Mouse (Mus musculus) liver, embryonic 12.5 days (tissue): Measurements from ENCODE around the gene Snph. TPM values are rescaled to one million over a fixed set of nuclear protein-coding genes. Genes with fewer than 3 reads are reported as not detected.

Source experiments
- ATAC-seq: fragments of 200-750 bp; cut with Nextera tagmentation; 2 replicates; pipeline ENCODE4 v1.8.0; 2017; ENCODE audit warnings: moderate number of reproducible peaks, mild to moderate bottlenecking, moderate library complexity
- H3K27ac ChIP-seq: fragments of 300-500 bp; sonication (generic); 2 replicates; pipeline ENCODE4 v1.5.1; 2016; ENCODE audit warnings: mild to moderate bottlenecking
- H3K27me3 ChIP-seq: fragments of 300-500 bp; sonication (generic); replicated peaks from 2 replicates; pipeline ENCODE4 v1.6.1; 2016; ENCODE audit warnings: mild to moderate bottlenecking, moderate library complexity
- H3K36me3 ChIP-seq: fragments of 300-500 bp; sonication (generic); 2 replicates; pipeline ENCODE4 v1.6.1; 2016; ENCODE audit warnings: mild to moderate bottlenecking, moderate library complexity
- H3K4me1 ChIP-seq: fragments of 300-500 bp; sonication (generic); 2 replicates; pipeline ENCODE4 v1.6.1; 2016
- H3K4me2 ChIP-seq: fragments of 300-500 bp; sonication (generic); 2 replicates; pipeline ENCODE4 v1.6.1; 2016; ENCODE audit warnings: mild to moderate bottlenecking, moderate library complexity
- H3K4me3 ChIP-seq: fragments of 300-500 bp; sonication (generic); 2 replicates; pipeline ENCODE4 v1.5.1; 2016; ENCODE audit warnings: mild to moderate bottlenecking, moderate library complexity
- H3K9ac ChIP-seq: fragments of 300-500 bp; sonication (generic); 2 replicates; pipeline ENCODE4 v1.6.1; 2016; ENCODE audit warnings: mild to moderate bottlenecking, moderate library complexity
- H3K9me3 ChIP-seq: fragments of 300-500 bp; sonication (generic); replicated peaks from 2 replicates; pipeline ENCODE4 v1.6.1; 2016; ENCODE audit warnings: mild to moderate bottlenecking, moderate library complexity
- WGBS: fragments of 180-500 bp; shearing (Covaris S2); methylation state at CpG from one replicate; pipeline ENCODE4 v1.1.7; 2016; ENCODE audit not compliant: insufficient replicate concordance; 5-methylcytosine and 5-hydroxymethylcytosine counted together
- polyA plus RNA-seq: library from polyadenylated mRNA; unstranded; fragments of >200 nt; fragmentation: Nextera tagmentation; extraction: Ambion mirVana; gene quantifications from 2 replicates; pipeline ENCODE4 v1.2.1, GENCODE M21; 2016

The Snph gene
- 0.04 TPM in 2 replicates for polyA plus RNA-seq

DNA sequence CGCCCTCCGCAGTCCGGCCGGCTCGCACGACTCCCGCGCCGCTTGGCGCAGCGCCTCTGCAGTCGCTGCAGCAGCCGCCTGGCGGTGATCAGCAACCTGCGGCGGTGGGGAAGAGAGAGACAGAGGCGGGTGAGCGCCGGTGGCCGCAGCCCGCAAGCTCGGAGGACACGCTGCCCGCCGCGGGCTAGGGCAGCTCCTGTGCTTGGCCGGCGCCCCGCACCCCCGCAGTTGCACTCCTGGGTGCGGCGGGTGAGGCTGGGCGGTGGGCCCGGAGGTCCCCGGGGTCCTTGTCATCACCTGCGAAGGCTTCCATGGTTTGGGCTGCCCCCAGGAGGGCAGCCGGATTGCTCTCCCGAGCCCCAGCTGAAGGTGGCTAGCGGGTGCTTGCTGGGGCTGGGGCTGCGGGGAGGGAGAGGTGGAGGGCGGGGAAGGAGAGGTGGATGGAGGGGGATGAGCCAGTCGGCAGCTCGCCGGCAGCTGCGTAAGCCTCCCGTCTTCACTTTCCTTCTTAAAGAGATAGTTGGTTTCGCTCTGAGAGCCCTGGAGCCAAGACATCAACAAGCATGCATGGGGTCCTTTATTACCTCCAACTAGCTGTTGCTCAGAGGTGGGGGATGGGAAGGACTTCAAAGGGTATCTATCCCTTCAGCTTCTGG lies at the start of gene Snph:
Gene Snph (minus strand): TSS at position 435 of the 656 bp plus-strand sequence.
- ATAC-seq: 0 out of 2 replicates have a peak, but pooled peaks have one; percentile 32
- H3K27ac ChIP-seq: no peak within 1 kb of the TSS
- H3K4me2 ChIP-seq: peak within 1 kb of the TSS; percentile 69
- H3K9me3 ChIP-seq: no peaks in the 10 kb centered on the region
- H3K4me1 ChIP-seq: no peaks in the 10 kb centered on the region
- H3K4me3 ChIP-seq: peak within 1 kb of the TSS; percentile 50
- WGBS: under 1% methylated on average over 44 of the region's 47 CpGs
- H3K36me3 ChIP-seq: no peaks in the 10 kb centered on the region
- H3K27me3 ChIP-seq: peaks cover 56% of the 10 kb centered on the region
- H3K9ac ChIP-seq: no peak within 1 kb of the TSS

DNA sequence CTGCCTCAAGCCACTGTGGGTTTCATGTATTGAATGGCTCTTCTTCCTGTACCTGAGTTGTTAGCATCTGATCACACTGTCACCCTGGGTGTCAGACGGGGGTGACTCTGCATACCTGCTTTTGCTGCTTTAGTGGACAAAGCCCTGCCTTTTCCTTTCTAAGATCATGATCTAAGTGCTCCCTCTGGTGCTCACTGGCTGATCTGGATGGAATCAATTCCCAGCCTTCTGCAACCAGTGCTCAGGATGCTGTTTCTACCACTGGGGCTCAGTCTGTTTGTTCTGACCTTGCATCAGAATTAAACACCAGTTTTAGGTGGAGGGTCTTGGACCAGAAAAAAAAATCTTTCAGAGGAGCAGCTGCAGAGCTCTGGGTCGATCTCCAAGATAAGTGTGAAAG lies 43.8 kb upstream of the Snph start:
- no peak overlapping the region for H3K4me2 ChIP-seq
- no peaks in the 10 kb centered on the region for H3K9me3 ChIP-seq
- H3K4me3 ChIP-seq: no peak overlapping the region
- H3K27me3 ChIP-seq: peaks cover 3% of the 10 kb centered on the region; the same call in 1 of the 2 replicates
- H3K4me1 ChIP-seq: no peaks in the 10 kb centered on the region
- no peaks in the 10 kb centered on the region for H3K36me3 ChIP-seq
- no peak overlapping the region for H3K9ac ChIP-seq
- 40% methylated on average over 2 of the region's 2 CpGs for WGBS
- no peak for ATAC-seq
- H3K27ac ChIP-seq: no peak overlapping the region

DNA sequence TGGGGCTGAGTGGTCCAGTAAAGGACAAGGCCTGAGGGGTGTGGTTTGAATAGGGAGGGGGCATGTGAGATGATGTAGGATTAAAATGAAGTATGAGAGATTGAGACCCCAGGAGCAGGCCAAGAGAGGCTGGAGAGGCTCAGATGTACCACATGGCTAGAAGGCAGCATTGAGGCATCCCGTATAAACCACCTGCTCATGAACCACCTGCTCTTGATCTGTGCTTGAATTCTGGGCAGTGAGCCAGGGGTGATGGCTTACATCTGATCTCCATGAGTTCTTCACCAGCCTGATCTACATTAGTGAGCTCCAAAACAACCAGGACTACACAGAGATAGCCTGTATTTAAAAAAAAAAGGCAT lies 38.6 kb upstream of the Snph start:
- Histone ChIP-seq H3K4me1 (peaks cover 9% of the 10 kb centered on the region), H3K4me2 (no peak overlapping the region), H3K36me3 (no peaks in the 10 kb centered on the region), H3K27ac (no peak overlapping the region), H3K9me3 (no peaks in the 10 kb centered on the region), H3K9ac (no peak overlapping the region), H3K4me3 (no peak overlapping the region), H3K27me3 (peaks cover 19% of the 10 kb centered on the region)
- 68% methylated on average over 1 of the region's 1 CpGs for WGBS
- ATAC-seq: no peak

DNA sequence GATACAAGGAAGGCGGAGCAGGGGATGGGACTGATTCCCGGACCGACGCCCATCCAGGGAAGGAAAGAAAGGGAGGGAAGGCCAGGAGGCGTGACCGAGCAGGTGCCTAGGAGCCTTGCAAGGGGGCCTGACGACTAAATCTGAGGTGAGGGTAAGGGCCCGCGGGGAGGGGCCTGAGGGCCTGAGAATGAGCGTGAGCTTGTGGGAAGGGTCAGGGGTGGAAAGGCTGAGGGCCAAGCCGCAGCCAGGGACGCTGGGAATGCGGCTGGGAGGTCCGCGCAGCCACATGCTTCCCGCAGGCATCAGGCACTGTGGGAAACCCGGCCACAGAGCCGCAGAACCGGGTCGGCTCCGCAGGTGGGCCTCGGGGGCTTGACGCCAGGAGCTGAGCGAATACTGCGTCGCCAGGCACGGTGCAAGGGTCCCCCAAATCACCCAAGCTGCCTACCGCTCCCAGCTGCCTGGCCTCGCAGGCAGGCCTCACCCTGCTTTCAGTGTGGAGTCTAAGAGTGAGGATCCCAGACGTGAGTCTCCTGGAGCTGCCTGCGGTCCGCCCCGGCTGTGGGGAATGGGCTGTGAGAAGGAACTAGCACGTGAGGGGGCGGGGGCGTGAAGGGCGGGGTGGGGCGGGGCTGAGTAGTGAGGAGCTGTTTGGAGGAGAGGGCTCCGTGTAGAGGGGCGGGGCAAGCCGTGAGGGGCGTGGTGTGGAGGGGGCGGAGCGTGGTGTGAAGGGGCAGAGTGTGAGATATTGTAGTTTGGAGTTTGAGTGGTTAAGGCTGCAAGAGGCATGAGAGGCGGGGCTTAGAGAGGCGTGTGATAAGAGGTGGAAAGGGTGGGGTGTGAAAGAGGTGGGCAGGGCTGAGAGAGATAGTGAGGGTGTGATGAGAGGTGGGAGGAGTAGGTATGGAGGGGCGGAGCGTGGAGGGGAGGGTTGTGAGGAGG lies 37.9 kb upstream of the Snph start:
- ATAC-seq: peak; percentile 77
- WGBS: 31% methylated on average over 48 of the region's 48 CpGs
- no peak overlapping the region for H3K4me2 ChIP-seq

DNA sequence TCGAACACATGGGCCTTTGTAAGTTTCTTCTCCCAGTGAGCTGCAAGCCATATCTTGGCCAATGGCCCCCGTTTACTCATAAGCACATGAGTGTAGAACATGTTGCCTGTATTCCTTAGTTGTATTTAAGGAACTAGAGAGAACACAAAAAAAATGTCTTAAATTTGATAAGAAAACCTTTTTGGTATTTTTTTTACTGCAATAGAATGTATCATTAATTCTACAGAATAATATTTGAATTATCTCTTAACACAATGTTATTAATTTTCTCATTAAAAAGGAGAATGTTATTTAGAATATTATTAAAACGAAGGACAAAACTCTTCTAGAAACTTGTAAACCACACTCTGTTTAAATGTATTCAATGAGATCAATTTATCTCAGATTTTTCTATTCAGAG lies 36.0 kb upstream of the Snph start, which contains the start of gene Rad21l:
Gene Rad21l (minus strand): TSS at position 101 of the 400 bp plus-strand sequence.
- no peak within 1 kb of the TSS for H3K4me2 ChIP-seq
- H3K9me3 ChIP-seq: no peaks in the 10 kb centered on the region
- peaks cover 9% of the 10 kb centered on the region for H3K4me1 ChIP-seq
- no peak within 1 kb of the TSS for H3K27ac ChIP-seq
- H3K4me3 ChIP-seq: no peak within 1 kb of the TSS
- H3K36me3 ChIP-seq: no peaks in the 10 kb centered on the region
- no peak within 1 kb of the TSS for H3K9ac ChIP-seq
- peaks cover 19% of the 10 kb centered on the region for H3K27me3 ChIP-seq
- no peak for ATAC-seq
- 42% methylated on average over 3 of the region's 3 CpGs for WGBS

More for the DNA sequence above, 37.9 kb upstream of the Snph start:
- Histone ChIP-seq H3K27ac (no peak overlapping the region), H3K9me3 (no peaks in the 10 kb centered on the region), H3K4me1 (peaks cover 9% of the 10 kb centered on the region), H3K4me3 (no peak overlapping the region), H3K27me3 (peaks cover 19% of the 10 kb centered on the region), H3K9ac (no peak overlapping the region), H3K36me3 (no peaks in the 10 kb centered on the region)

DNA sequence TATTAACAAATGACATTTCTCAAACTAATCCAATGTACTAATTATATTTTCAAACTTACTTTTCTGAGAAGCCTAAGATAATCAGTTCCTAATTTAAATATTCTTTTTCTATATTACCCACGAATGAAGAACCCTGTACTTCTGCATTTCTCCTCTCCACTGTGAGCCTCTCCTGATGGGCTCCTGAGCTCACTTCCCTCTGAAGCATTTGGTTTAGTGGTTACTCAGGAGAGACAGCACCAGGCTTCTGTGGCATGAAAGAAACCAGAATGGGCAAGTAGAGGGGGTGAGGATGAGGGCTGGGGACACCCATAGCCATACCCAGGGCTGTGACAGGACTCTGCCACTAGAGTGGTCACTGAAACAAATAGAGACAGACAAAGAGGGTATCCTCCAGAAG lies 19.7 kb upstream of the Snph start:
- Histone ChIP-seq H3K9ac (no peak overlapping the region), H3K27me3 (no peaks in the 10 kb centered on the region), H3K4me1 (no peaks in the 10 kb centered on the region), H3K9me3 (no peaks in the 10 kb centered on the region), H3K4me3 (no peak overlapping the region), H3K4me2 (no peak overlapping the region), H3K27ac (no peak overlapping the region), H3K36me3 (no peaks in the 10 kb centered on the region)
- no peak for ATAC-seq
- WGBS: 14% methylated on average over 1 of the region's 1 CpGs

DNA sequence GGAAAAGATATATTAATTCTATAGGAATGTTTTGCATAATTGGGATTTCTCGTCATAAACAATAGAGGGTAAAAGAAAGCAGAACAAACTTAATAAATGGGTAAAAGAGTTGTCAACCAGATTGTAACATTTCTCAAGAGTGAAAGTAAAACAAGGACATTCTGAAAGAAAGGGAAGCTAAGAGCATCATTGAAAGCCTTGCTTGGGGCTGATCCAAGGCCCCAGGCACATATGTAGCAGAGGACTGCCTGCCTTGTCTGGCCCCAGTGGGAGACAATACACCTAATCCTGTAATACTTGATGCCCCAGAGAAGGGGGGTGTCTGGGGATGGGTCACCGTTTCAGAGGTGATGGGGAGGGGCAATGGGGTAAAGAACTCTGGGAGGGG lies 3.6 kb upstream of the Snph start:
- 60% methylated on average over 2 of the region's 2 CpGs for WGBS
- Histone ChIP-seq H3K4me1 (no peaks in the 10 kb centered on the region), H3K4me2 (no peak overlapping the region), H3K4me3 (no peak overlapping the region), H3K9ac (no peak overlapping the region), H3K36me3 (no peaks in the 10 kb centered on the region), H3K9me3 (no peaks in the 10 kb centered on the region), H3K27me3 (peaks cover 33% of the 10 kb centered on the region), H3K27ac (no peak overlapping the region)
- ATAC-seq: no peak

DNA sequence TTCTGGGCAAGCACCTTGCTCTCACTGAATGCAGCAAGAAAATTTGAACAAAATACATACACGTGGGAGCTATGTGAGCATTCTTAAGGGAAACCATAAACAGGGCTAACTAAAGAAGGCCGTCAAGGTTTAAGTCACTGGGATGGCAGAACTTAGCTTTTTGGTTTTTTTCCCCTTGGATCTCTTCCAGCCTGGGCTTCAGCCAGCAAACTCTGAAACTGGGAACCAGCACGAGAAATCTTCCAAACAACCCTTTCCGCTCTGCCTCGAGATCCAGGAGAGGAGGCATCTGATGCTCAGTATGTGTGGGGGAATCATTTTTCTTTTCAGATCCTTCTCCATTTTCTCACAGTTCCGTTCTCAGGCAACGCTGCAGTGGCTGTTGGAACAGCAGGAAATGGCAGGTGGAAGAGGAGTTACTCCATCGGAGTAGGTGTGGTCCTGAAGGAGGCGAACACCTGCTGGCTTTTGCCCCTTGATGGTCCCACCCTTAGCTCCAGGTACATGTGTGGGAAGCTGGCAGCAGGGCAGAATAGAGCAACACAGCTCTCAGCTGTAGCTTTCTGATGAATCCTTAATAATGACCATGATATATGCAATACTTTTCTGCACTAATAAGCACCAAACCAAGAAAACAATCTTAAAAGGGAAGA lies 3.1 kb upstream of the Snph start:
- peaks cover 38% of the 10 kb centered on the region for H3K27me3 ChIP-seq
- H3K4me3 ChIP-seq: no peak overlapping the region
- H3K27ac ChIP-seq: no peak overlapping the region
- no peak overlapping the region for H3K9ac ChIP-seq
- no peaks in the 10 kb centered on the region for H3K36me3 ChIP-seq
- H3K9me3 ChIP-seq: no peaks in the 10 kb centered on the region
- H3K4me1 ChIP-seq: no peaks in the 10 kb centered on the region
- no peak overlapping the region for H3K4me2 ChIP-seq
- ATAC-seq: no peak
- WGBS: 53% methylated on average over 9 of the region's 9 CpGs

DNA sequence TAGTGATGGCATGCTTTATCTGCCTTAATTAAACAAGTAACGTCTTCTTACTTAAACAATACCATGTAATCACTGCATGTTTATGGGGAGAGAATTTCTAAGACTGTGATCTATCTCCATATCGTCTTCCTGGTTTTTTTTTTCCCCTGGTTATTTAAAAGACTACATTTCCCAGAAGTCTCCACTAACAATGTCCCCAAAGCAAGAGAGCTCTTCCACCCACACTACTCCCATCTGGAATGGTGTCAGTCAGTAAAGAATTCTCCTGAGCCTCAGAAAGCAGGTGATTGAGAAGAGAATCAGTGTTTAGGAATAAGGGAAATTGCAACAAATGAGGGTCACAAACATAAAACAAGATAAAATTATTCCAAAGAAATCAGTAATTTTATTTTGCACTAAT lies 2.5 kb upstream of the Snph start:
- H3K4me1 ChIP-seq: no peaks in the 10 kb centered on the region
- H3K36me3 ChIP-seq: no peaks in the 10 kb centered on the region
- H3K4me3 ChIP-seq: no peak overlapping the region
- no peak overlapping the region for H3K9ac ChIP-seq
- no peak overlapping the region for H3K4me2 ChIP-seq
- H3K9me3 ChIP-seq: no peaks in the 10 kb centered on the region
- H3K27me3 ChIP-seq: peaks cover 44% of the 10 kb centered on the region
- ATAC-seq: no peak
- WGBS: 42% methylated on average over 2 of the region's 2 CpGs
- H3K27ac ChIP-seq: no peak overlapping the region

DNA sequence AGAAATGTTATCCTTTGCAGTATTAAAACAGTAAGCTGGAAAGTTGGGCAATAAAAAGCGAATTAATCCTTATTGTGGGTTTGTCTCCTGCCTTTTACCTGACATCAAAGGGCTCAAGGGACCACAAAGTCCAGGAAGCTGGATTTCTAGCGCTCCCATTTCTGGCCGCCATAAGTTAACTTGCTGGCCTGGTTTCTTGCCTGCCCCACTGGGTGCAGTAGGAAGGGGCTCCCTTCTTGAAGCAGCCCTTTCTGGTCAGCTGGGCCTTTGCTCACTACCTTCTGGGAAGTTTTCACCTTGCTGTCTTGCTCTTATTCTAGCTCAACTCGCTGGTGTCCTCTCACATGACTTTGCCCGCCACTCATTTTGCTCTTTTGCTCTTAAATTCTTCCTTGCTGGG lies 589 bp upstream of the Snph start:
- no peak overlapping the region for H3K9ac ChIP-seq
- no peak for ATAC-seq
- no peak overlapping the region for H3K4me2 ChIP-seq
- no peaks in the 10 kb centered on the region for H3K36me3 ChIP-seq
- no peak overlapping the region for H3K4me3 ChIP-seq
- no peak overlapping the region for H3K27ac ChIP-seq
- no peaks in the 10 kb centered on the region for H3K4me1 ChIP-seq
- H3K27me3 ChIP-seq: peaks cover 56% of the 10 kb centered on the region
- 33% methylated on average over 5 of the region's 5 CpGs for WGBS
- H3K9me3 ChIP-seq: no peaks in the 10 kb centered on the region

DNA sequence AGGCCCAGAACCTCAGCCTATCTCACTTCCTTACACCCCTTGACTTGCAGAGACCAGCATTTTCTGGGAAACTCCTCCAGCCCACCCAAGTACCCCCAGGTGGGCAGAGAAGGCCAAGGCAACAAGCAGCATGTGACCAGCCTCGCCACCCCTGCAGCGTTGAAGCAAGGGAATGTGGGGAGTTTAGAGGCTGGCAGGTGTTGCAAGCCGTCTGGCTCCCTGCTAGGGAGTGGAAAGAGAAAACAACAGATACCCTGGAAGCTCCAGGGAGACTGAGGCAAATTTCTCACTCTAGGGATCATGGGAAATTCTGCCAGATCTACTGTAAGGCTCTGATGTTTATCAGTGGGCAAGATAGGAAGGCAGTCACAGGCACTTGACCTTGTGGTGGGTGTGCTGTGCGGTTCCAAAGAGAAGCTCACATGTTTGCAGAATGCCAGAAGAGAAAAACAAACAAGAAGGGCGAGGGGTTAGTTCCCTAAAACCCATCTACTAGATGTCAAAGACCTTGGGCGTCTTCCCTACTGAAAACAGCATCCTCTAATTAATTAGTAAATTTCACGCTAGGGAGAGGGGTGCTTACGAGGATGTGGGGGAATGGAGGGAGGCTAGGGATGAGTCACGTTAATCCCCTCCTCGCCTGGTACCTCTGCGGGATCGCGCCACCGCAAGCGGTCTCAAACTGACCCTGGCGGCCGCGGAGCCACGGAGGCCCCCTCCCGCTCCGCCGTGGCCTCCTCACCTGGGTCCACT lies 811 bp downstream of the Snph start:
- H3K36me3 ChIP-seq: no peaks in the 10 kb centered on the region
- 0 out of 2 replicates have a peak, but pooled peaks have one; percentile 15 for ATAC-seq
- H3K9ac ChIP-seq: no peak overlapping the region
- WGBS: 4% methylated on average over 22 of the region's 22 CpGs
- peaks cover 56% of the 10 kb centered on the region for H3K27me3 ChIP-seq
- no peak overlapping the region for H3K27ac ChIP-seq
- no peaks in the 10 kb centered on the region for H3K9me3 ChIP-seq
- no peaks in the 10 kb centered on the region for H3K4me1 ChIP-seq
- H3K4me3 ChIP-seq: peak overlapping the region; percentile 50
- peak overlapping the region; percentile 69 for H3K4me2 ChIP-seq
